Mouse (Mus musculus) left cerebral cortex, postnatal 36 days (tissue): ENCODE data around the gene Cbr2. TPM values are rescaled to one million over a fixed set of nuclear protein-coding genes. Genes with fewer than 3 reads are reported as not detected.

Experiments used
- DNase-seq, 2 experiments: peaks; one replicate each; pipeline ENCODE4 v3.0.0; 2021 to 2022; ENCODE audit warnings: low spot score in 2 of 2, mixed read lengths in 1 of 2
- intact Hi-C: fragments of 180-260 bp; cut with DNase I; formaldehyde crosslinking; loops from one replicate; pipeline ENCODE4 v1.15.1; 2025
- total RNA-seq, 2 experiments: library from RNA; stranded (reverse); gene quantifications; 2 replicates each; pipeline ENCODE4 v1.2.3; 2021

Gene Cbr2
- total RNA-seq, 2 experiments from 2014 or later = 0.32 to 1.6 TPM

- no peak for DNase-seq
- intact Hi-C loops = no loop called here
These were observed 42.5 kb downstream of the Cbr2 start for GRCm38 (mm10) chr11:120689365-120689764.

GRCm38 (mm10) chr11:120686650-120687272, 45.2 kb downstream of the Cbr2 start:
- intact Hi-C loops = no loop called here
- DNase-seq = no peak

- intact Hi-C loops = no loop called here
- no peak for DNase-seq
These were observed 47.3 kb downstream of the Cbr2 start for GRCm38 (mm10) chr11:120684660-120685059.

- intact Hi-C loops = no loop called here
- DNase-seq = no peak
These were observed 47.8 kb downstream of the Cbr2 start for GRCm38 (mm10) chr11:120684086-120684485.

GRCm38 (mm10) chr11:120683536-120683935, 48.4 kb downstream of the Cbr2 start:
- DNase-seq = no peak
- intact Hi-C loops = no loop called here

- DNase-seq = no peak
- intact Hi-C loops = no loop called here
These were observed 49.2 kb downstream of the Cbr2 start for GRCm38 (mm10) chr11:120682683-120683082.

- intact Hi-C loops = no loop called here
- no peak for DNase-seq
These were observed 52.0 kb downstream of the Cbr2 start for GRCm38 (mm10) chr11:120679909-120680308.

Other genes starting within 250 kb of the Cbr2 start
- 10 to 100 TPM; 75.6 to 78.5 TPM for gene Mrpl12, start 247.5 kb downstream of the Cbr2 start, total RNA-seq
- gene Slc25a10, start 240.3 kb downstream of the Cbr2 start, total RNA-seq = 10 to 100 TPM; 18.2 to 21.9 TPM
- not detected for gene Gcgr, start 201.4 kb downstream of the Cbr2 start, total RNA-seq
- 10 to 100 TPM; 73.4 to 91.7 TPM for gene Mcrip1, start 182.4 kb downstream of the Cbr2 start, total RNA-seq
- not detected for gene Ppp1r27, start 181.0 kb downstream of the Cbr2 start, total RNA-seq
- 100 to 1,000 TPM; 122 to 126 TPM for gene P4hb, start 158.9 kb downstream of the Cbr2 start, total RNA-seq
- 100 to 1,000 TPM; 304 to 344 TPM for gene Arhgdia, start 150.5 kb downstream of the Cbr2 start, total RNA-seq
- gene Alyref, start 133.7 kb downstream of the Cbr2 start, total RNA-seq = 10 to 100 TPM; 59.7 to 67.5 TPM
- gene Anapc11, start 133.7 kb downstream of the Cbr2 start, total RNA-seq = 10 to 100 TPM; 91.4 to 99.7 TPM
- gene Npb, start 123.6 kb downstream of the Cbr2 start, total RNA-seq = 1 to 10 TPM in 1 of 2 experiments, not detected in 1; 1.2 TPM
- gene Pcyt2, start 114.2 kb downstream of the Cbr2 start, total RNA-seq = 100 to 1,000 TPM; 115 to 135 TPM
- 10 to 100 TPM; 37.8 to 43.3 TPM for gene Sirt7, start 106.9 kb downstream of the Cbr2 start, total RNA-seq
- 100 to 1,000 TPM in 1 of 2 experiments, 10 to 100 TPM in 1; 76.5 to 103 TPM for gene Mafg, start 98.5 kb downstream of the Cbr2 start, total RNA-seq
- 1 to 10 TPM; 2.9 to 3.9 TPM for gene Pycr1, start 88.3 kb downstream of the Cbr2 start, total RNA-seq
- 10 to 100 TPM in 1 of 2 experiments, 1 to 10 TPM in 1; 8.2 to 11.9 TPM for gene Myadml2, start 84.0 kb downstream of the Cbr2 start, total RNA-seq
- gene Notum, start 70.9 kb downstream of the Cbr2 start, total RNA-seq = 1 to 10 TPM; 5.6 to 6.6 TPM
- 10 to 100 TPM; 53.1 to 56.9 TPM for gene Aspscr1, start 59.1 kb downstream of the Cbr2 start, total RNA-seq
- gene Cenpx, start 18.4 kb downstream of the Cbr2 start, total RNA-seq = 10 to 100 TPM; 18.1 to 19.2 TPM
- 10 to 100 TPM; 41.9 to 66.1 TPM for gene Lrrc45, start 18.2 kb downstream of the Cbr2 start, total RNA-seq
- 10 to 100 TPM; 34.7 to 39.9 TPM for gene Rac3, start 10.6 kb downstream of the Cbr2 start, total RNA-seq
- 10 to 100 TPM in 1 of 2 experiments, 1 to 10 TPM in 1; 8.7 to 10.3 TPM for gene Dcxr, start 4.8 kb downstream of the Cbr2 start, total RNA-seq
- gene Hmga1b, start 30.7 kb upstream of the Cbr2 start, total RNA-seq = 10 to 100 TPM; 23.4 to 34.8 TPM
- 10 to 100 TPM; 63.7 to 65.9 TPM for gene Rfng, start 52.1 kb upstream of the Cbr2 start, total RNA-seq
- 100 to 1,000 TPM; 130 to 153 TPM for gene Gps1, start 52.2 kb upstream of the Cbr2 start, total RNA-seq
- 10 to 100 TPM; 39.4 to 42.4 TPM for gene Dus1l, start 64.3 kb upstream of the Cbr2 start, total RNA-seq
- gene Fasn, start 92.4 kb upstream of the Cbr2 start, total RNA-seq = 100 to 1,000 TPM; 182 to 190 TPM
- gene Ccdc57, start 200.8 kb upstream of the Cbr2 start, total RNA-seq = 10 to 100 TPM in 1 of 2 experiments, 1 to 10 TPM in 1; 6.2 to 10.7 TPM
- gene Slc16a3, start 216.4 kb upstream of the Cbr2 start, total RNA-seq = 1 to 10 TPM; 3.5 to 5.5 TPM